Comparison of ENCODE assay signal across 29 mouse cellular contexts in the genomic region with DNA sequence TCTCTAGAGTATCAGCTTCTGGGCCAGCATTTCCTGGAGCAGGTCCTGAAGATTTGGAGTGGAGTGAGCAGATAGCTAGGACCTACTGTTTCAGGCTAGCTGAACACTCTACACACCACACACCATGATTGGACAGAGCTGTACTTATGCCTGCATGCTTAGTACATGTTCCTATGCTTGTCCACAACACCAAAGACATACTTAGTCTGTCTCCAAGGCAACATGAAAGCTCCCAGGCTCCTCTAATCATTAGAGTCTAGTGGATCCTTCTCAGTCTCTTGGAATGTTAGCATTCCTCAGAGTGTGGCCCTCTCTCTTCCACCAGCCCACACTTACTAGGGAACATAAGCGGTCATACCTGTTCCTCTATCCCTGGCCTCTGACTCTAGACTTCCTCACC. TPM values are rescaled to one million over a fixed set of nuclear protein-coding genes. Genes with fewer than 3 reads are reported as not detected.
"Had no signal": no experiment of that assay in that cellular context is flagged by ENCODE, and none has a peak within 500 bp of the region (broad histone marks: within the 10 kb centered on the region; RNA-seq: fewer than 3 reads in every experiment).

No protein-coding gene starts in this region.

- H3K36me3 ChIP-seq: limb, embryonic 10.5 days; limb, embryonic 13.5 days; liver, embryonic 12.5 days; liver, embryonic 15.5 days; neural tube, embryonic 12.5 days; neural tube, embryonic 15.5 days had no signal

- H3K27ac ChIP-seq: hindbrain, postnatal 0 days; limb, embryonic 10.5 days; limb, embryonic 13.5 days; liver, embryonic 12.5 days; liver, embryonic 15.5 days; neural tube, embryonic 12.5 days; neural tube, embryonic 15.5 days had no signal

- H3K9me3 ChIP-seq: limb, embryonic 10.5 days; liver, embryonic 12.5 days; liver, embryonic 15.5 days; neural tube, embryonic 15.5 days had no signal

- DNase-seq: kidney, adult 18-20 months; kidney, adult 9 months; kidney, postnatal 14 days; kidney, postnatal 4 days; liver; lung, adult 2 months; midbrain, embryonic 14.5 days; right cerebral cortex, adult 18-20 months; right cerebral cortex, postnatal 25 days; thymus, adult 2 months; thymus, postnatal 14 days; thymus, postnatal 4 days had no signal

- ATAC-seq: hindbrain, postnatal 0 days; inflammation-experienced regulatory T-cells, adult 6 months; liver, embryonic 12.5 days had no signal

- H3K9ac ChIP-seq: limb, embryonic 13.5 days; liver, embryonic 12.5 days; liver, embryonic 15.5 days; neural tube, embryonic 12.5 days; neural tube, embryonic 15.5 days had no signal

- H3K4me3 ChIP-seq: limb, embryonic 10.5 days; limb, embryonic 13.5 days; liver, embryonic 12.5 days; liver, embryonic 15.5 days; neural tube, embryonic 12.5 days; neural tube, embryonic 15.5 days had no signal

- H3K4me1 ChIP-seq: limb, embryonic 13.5 days; liver, embryonic 12.5 days; neural tube, embryonic 12.5 days had no signal

- H3K4me2 ChIP-seq: limb, embryonic 13.5 days; liver, embryonic 12.5 days; liver, embryonic 15.5 days; midbrain, embryonic 11.5 days; neural tube, embryonic 12.5 days; neural tube, embryonic 15.5 days had no signal

RNA-seq across cellular contexts. Expression of gene Dmbx1, which starts 47.7 kb away (rescaled TPM):
- total RNA-seq: layer of hippocampus, adult 18-20 months; left cerebral cortex, adult 18-20 months; left cerebral cortex, postnatal 25 days; megakaryocyte progenitor cell, adult 5-6 weeks; megakaryocyte-erythroid progenitor cell, adult 5-6 weeks had no signal
- polyA plus RNA-seq: inflammation-experienced regulatory T-cells, adult 6 months; kidney, embryonic 16.5 days; limb, embryonic 13.5 days; liver, embryonic 12.5 days; liver, embryonic 15.5 days; lung, adult 2 months; spleen, adult 2 months; stomach, embryonic 16.5 days had no signal
